8 mouse cellular contexts compared by ENCODE assay signal in the genomic region with DNA sequence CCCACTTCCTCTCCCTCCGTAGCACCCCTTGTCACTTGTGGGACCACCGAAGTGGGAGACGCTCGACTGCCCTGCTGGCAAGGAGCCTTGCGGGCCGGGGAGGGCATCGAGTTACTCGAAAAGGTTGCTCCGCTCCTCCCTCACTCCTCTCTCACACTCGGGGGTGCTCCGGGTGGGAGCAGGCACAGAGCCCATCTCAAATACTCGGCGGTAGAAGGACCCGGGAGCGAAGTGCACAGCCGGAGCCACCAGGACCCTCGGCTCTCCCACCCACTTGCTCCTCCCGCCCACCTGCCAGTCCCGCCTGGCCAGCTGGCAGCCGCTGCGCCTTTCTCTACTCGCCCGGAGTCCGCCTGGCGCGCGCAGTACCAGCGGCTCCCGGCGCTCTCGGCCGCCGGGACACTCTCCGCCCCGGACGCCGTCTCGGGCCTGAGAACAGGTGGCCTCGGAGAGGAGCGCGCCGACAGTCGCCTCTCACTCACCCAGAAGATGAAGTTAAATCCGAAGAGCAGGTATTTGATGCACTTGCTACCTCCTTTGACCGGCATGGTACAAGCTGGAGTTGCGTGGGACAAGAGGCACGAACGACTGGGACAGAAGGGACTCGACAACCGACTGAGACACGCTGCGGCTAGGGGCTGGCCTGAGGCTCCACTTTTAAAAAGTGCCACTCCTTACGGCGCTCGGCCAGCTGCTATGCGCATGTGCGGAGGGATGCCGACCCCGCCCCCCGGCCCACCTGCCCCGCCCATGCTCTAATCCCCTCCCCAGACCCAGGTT. TPM values are rescaled to one million over a fixed set of nuclear protein-coding genes. Genes with fewer than 3 reads are reported as not detected.
A peak's percentile ranks its signal among the peaks of the same experiment; 100 is the strongest.
DNase-seq lines count a peak whose midpoint lies in the region; ATAC-seq and TF ChIP-seq lines count a peak whose summit lies in the region.

Gene Cd9 (minus strand): TSS at position 700 of the 780 bp plus-strand sequence.

- H3K4me3 ChIP-seq in embryonic facial prominence, embryonic 10.5 days: peak within 1 kb of the TSS; percentile 78
- H3K4me3 ChIP-seq in intestine, postnatal 0 days (ENCODE audit: low read depth, low read length): peak within 1 kb of the TSS; percentile 56
- peak within 1 kb of the TSS; percentile 61 for H3K4me3 ChIP-seq in limb, embryonic 13.5 days
- peak within 1 kb of the TSS; percentile 60 for H3K4me3 ChIP-seq in midbrain, embryonic 13.5 days (replicated peaks)

- H3K4me2 ChIP-seq in intestine, postnatal 0 days (replicated peaks; ENCODE audit: low read depth): peak within 1 kb of the TSS; percentile 88
- peak within 1 kb of the TSS; percentile 71 for H3K4me2 ChIP-seq in limb, embryonic 13.5 days (replicated peaks)
- peak within 1 kb of the TSS; percentile 94 for H3K4me2 ChIP-seq in midbrain, embryonic 13.5 days (replicated peaks)

- no peaks in the 10 kb centered on the region for H3K9me3 ChIP-seq in embryonic facial prominence, embryonic 10.5 days
- H3K9me3 ChIP-seq in intestine, postnatal 0 days (ENCODE audit: control insufficient read depth): no peaks in the 10 kb centered on the region
- H3K9me3 ChIP-seq in limb, embryonic 13.5 days: no peaks in the 10 kb centered on the region
- no peaks in the 10 kb centered on the region for H3K9me3 ChIP-seq in midbrain, embryonic 13.5 days

- peaks cover 31% of the 10 kb centered on the region for H3K4me1 ChIP-seq in embryonic facial prominence, embryonic 10.5 days
- H3K4me1 ChIP-seq in intestine, postnatal 0 days (replicated peaks; ENCODE audit: control insufficient read depth, insufficient read depth, low read length): 0 out of 2 replicates have a peak, but pooled peaks cover 6% of the 10 kb centered on the region
- H3K4me1 ChIP-seq in limb, embryonic 13.5 days: peaks cover 62% of the 10 kb centered on the region
- H3K4me1 ChIP-seq in midbrain, embryonic 13.5 days (replicated peaks): peaks cover 16% of the 10 kb centered on the region

- peak within 1 kb of the TSS; percentile 83 for H3K27ac ChIP-seq in embryonic facial prominence, embryonic 10.5 days (replicated peaks)
- H3K27ac ChIP-seq in intestine, postnatal 0 days (ENCODE audit: low read depth, low read length): peak within 1 kb of the TSS; percentile 46
- H3K27ac ChIP-seq in limb, embryonic 13.5 days: peak within 1 kb of the TSS; percentile 76
- H3K27ac ChIP-seq in midbrain, embryonic 13.5 days: peak within 1 kb of the TSS; percentile 63; the same call in 1 of the 2 replicates

- H3K27me3 ChIP-seq in embryonic facial prominence, embryonic 10.5 days (replicated peaks; ENCODE audit: low read depth, poor library complexity, severe bottlenecking): peaks cover 61% of the 10 kb centered on the region
- no peaks in the 10 kb centered on the region for H3K27me3 ChIP-seq in intestine, postnatal 0 days (replicated peaks; ENCODE audit: control insufficient read depth, insufficient read depth, low read length)
- peaks cover 17% of the 10 kb centered on the region for H3K27me3 ChIP-seq in limb, embryonic 13.5 days
- peaks cover 41% of the 10 kb centered on the region for H3K27me3 ChIP-seq in midbrain, embryonic 13.5 days

- no peaks in the 10 kb centered on the region for H3K36me3 ChIP-seq in embryonic facial prominence, embryonic 10.5 days (replicated peaks)
- H3K36me3 ChIP-seq in intestine, postnatal 0 days (ENCODE audit: control insufficient read depth, insufficient read depth): no peaks in the 10 kb centered on the region; the same call in 1 of the 2 replicates
- no peaks in the 10 kb centered on the region for H3K36me3 ChIP-seq in limb, embryonic 13.5 days
- no peaks in the 10 kb centered on the region for H3K36me3 ChIP-seq in midbrain, embryonic 13.5 days

- whole genome bisulfite sequencing in embryonic facial prominence, embryonic 10.5 days: under 1% methylated on average over 61 of the region's 61 CpGs
- WGBS in intestine, postnatal 0 days: under 1% methylated on average over 58 of the region's 61 CpGs
- under 1% methylated on average over 54 of the region's 61 CpGs for WGBS in limb, embryonic 13.5 days
- under 1% methylated on average over 60 of the region's 61 CpGs for WGBS in midbrain, embryonic 13.5 days

- H3K9ac ChIP-seq in intestine, postnatal 0 days (ENCODE audit: low read depth, low read length): peak within 1 kb of the TSS; percentile 69
- peak within 1 kb of the TSS; percentile 78 for H3K9ac ChIP-seq in limb, embryonic 13.5 days
- H3K9ac ChIP-seq in midbrain, embryonic 13.5 days (replicated peaks): peak within 1 kb of the TSS; percentile 63

- no peak for TF ChIP-seq CTCF in intestine, postnatal 0 days (IDR thresholded peaks at IDR 0.05; ENCODE audit: low read depth)

- ATAC-seq in intestine, postnatal 0 days: peak; percentile 52
- ATAC-seq in limb, embryonic 13.5 days (ENCODE audit: low FRiP score, low read depth): peak; percentile 84
- ATAC-seq in midbrain, embryonic 13.5 days: peak; percentile 82

- peak; percentile 24 to 34 for DNase-seq in left cerebral cortex, adult 18-20 months (ENCODE audit: low spot score in 2 of 2)
- no peak for DNase-seq in left cerebral cortex, adult 11 months (ENCODE audit: low spot score)
- peak; percentile 88 for DNase-seq in embryonic facial prominence, embryonic 10.5 days (ENCODE audit: low spot score)
- peak; percentile 80 to 83 for DNase-seq in heart, adult 18-20 months
- DNase-seq in spleen, postnatal 4 days (ENCODE audit: low spot score in 2 of 2): peak; percentile 52 to 78

RNA-seq across cellular contexts. Expression of gene Cd9, which starts in this region (rescaled TPM):
- total RNA-seq in left cerebral cortex, adult 18-20 months (2021): 10 to 100 TPM; 37.7 to 41.6 TPM
- 33.0 and 36.2 TPM in 2 replicates for polyA plus RNA-seq in embryonic facial prominence, embryonic 10.5 days (2016; fragmentation: Nextera tagmentation; extraction: Ambion mirVana)
- 10 to 100 TPM; 49.9 to 50.4 TPM for total RNA-seq in heart, adult 18-20 months (2021)
- polyA plus RNA-seq in intestine, postnatal 0 days (2015; fragmentation: Nextera tagmentation; extraction: Ambion mirVana): 96.1 and 99.5 TPM in 2 replicates
- 157 and 174 TPM in 2 replicates for polyA plus RNA-seq in limb, embryonic 13.5 days (2015; fragmentation: Nextera tagmentation; extraction: Ambion mirVana)
- polyA plus RNA-seq in midbrain, embryonic 13.5 days (2015; fragmentation: Nextera tagmentation; extraction: Ambion mirVana): 33.0 and 36.0 TPM in 2 replicates
